ENCODE assay signal across 15 mouse cellular contexts in the genomic region with DNA sequence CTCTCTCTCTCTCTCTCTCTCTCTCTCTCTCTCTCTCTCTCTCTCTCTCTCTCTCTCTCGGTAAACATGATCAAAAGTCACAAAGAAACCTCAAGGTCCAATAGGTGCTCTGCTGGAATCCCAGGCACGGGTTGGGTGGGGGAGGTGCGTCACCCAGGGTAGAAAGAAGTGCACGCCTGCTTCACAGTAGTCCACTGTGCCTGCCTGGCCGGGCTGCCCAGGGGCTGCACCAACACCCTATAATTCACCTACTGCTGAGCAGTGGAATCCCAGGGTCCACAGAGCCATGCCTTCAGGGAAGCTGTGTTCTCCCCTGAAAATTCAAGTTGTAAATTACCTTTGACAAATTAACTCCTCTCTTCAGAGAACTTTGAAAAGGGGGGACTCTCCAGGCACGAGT. TPM values are rescaled to one million over a fixed set of nuclear protein-coding genes. Genes with fewer than 3 reads are reported as not detected.
A peak's percentile ranks its signal among the peaks of the same experiment; 100 is the strongest.
DNase-seq lines count a peak whose midpoint lies in the region; ATAC-seq lines count a peak whose summit lies in the region.
"Had no signal": no experiment of that assay in that cellular context is flagged by ENCODE, and none has a peak within 500 bp of the region (broad histone marks: within the 10 kb centered on the region; RNA-seq: fewer than 3 reads in every experiment).

No protein-coding gene starts in this region.

- WGBS in heart, embryonic 13.5 days: 26% methylated on average over 6 of the region's 6 CpGs
- WGBS in intestine, embryonic 16.5 days: 31% methylated on average over 6 of the region's 6 CpGs
- 36% methylated on average over 6 of the region's 6 CpGs for WGBS in limb, embryonic 12.5 days

- H3K9ac ChIP-seq in heart, embryonic 13.5 days: peak overlapping the region; percentile 47
- no peak overlapping the region for H3K9ac ChIP-seq in intestine, embryonic 16.5 days (ENCODE audit: low read depth, low read length)
- no peak overlapping the region for H3K9ac ChIP-seq in limb, embryonic 12.5 days (replicated peaks)
- H3K9ac ChIP-seq: limb, embryonic 15.5 days; liver, postnatal 0 days; midbrain, embryonic 13.5 days had no signal

- DNase-seq in heart, adult 18-20 months: no peak
- DNase-seq in forelimb bud, embryonic 11.5 days (ENCODE audit: low read depth, low spot score): peak; percentile 66
- no peak for DNase-seq in cerebellum, adult 18-20 months
- no peak for DNase-seq in urinary bladder, adult 2 months (ENCODE audit: low spot score)
- DNase-seq: cerebellum, postnatal 25 days; gastrocnemius, postnatal 36 days; liver, postnatal 0 days; thymus, postnatal 36 days had no signal

- no peaks in the 10 kb centered on the region for H3K36me3 ChIP-seq in heart, embryonic 13.5 days
- 0 out of 2 replicates have a peak, but pooled peaks cover 8% of the 10 kb centered on the region for H3K36me3 ChIP-seq in intestine, embryonic 16.5 days (ENCODE audit: control insufficient read depth, insufficient read depth, low read length)
- H3K36me3 ChIP-seq in limb, embryonic 12.5 days: peaks cover 8% of the 10 kb centered on the region
- H3K36me3 ChIP-seq: limb, embryonic 15.5 days; midbrain, embryonic 13.5 days had no signal

- H3K27me3 ChIP-seq in heart, embryonic 13.5 days (replicated peaks): no peaks in the 10 kb centered on the region
- H3K27me3 ChIP-seq in intestine, embryonic 16.5 days (replicated peaks; ENCODE audit: control insufficient read depth, insufficient read depth, low read length): no peaks in the 10 kb centered on the region
- H3K27me3 ChIP-seq in limb, embryonic 12.5 days: no peaks in the 10 kb centered on the region
- H3K27me3 ChIP-seq: limb, embryonic 15.5 days; midbrain, embryonic 13.5 days had no signal

- H3K4me2 ChIP-seq in heart, embryonic 13.5 days: peak overlapping the region; percentile 62
- H3K4me2 ChIP-seq in intestine, embryonic 16.5 days (ENCODE audit: low read depth, low read length): no peak overlapping the region
- H3K4me2 ChIP-seq in limb, embryonic 12.5 days: no peak overlapping the region
- H3K4me2 ChIP-seq: limb, embryonic 15.5 days; midbrain, embryonic 13.5 days had no signal

- H3K9me3 ChIP-seq in heart, embryonic 13.5 days: 0 out of 2 replicates have a peak, but pooled peaks cover 3% of the 10 kb centered on the region
- H3K9me3 ChIP-seq in intestine, embryonic 16.5 days (ENCODE audit: control insufficient read depth, low read length): peaks cover 10% of the 10 kb centered on the region; the same call in 1 of the 2 replicates
- peaks cover 17% of the 10 kb centered on the region for H3K9me3 ChIP-seq in limb, embryonic 12.5 days
- H3K9me3 ChIP-seq: limb, embryonic 15.5 days; midbrain, embryonic 13.5 days had no signal

- H3K4me1 ChIP-seq in heart, embryonic 13.5 days: peaks cover 50% of the 10 kb centered on the region
- H3K4me1 ChIP-seq in intestine, embryonic 16.5 days (ENCODE audit: control insufficient read depth, insufficient read depth, low read length): peaks cover 33% of the 10 kb centered on the region
- H3K4me1 ChIP-seq in limb, embryonic 12.5 days (replicated peaks): peaks cover 38% of the 10 kb centered on the region

- no peak for ATAC-seq in heart, embryonic 13.5 days (ENCODE audit: extremely low read depth, insufficient number of reproducible peaks, low FRiP score, low TSS enrichment)
- peak; percentile 77 for ATAC-seq in intestine, embryonic 16.5 days
- no peak for ATAC-seq in limb, embryonic 12.5 days (ENCODE audit: insufficient number of reproducible peaks, insufficient read depth, low FRiP score, low TSS enrichment, low read depth)
- ATAC-seq: hindbrain, embryonic 16.5 days; liver, postnatal 0 days; midbrain, embryonic 13.5 days had no signal

- peak overlapping the region; percentile 84 for H3K27ac ChIP-seq in heart, embryonic 13.5 days (replicated peaks)
- H3K27ac ChIP-seq in intestine, embryonic 16.5 days (ENCODE audit: low read length): no peak overlapping the region
- H3K27ac ChIP-seq in limb, embryonic 12.5 days: peak overlapping the region; percentile 50; the same call in 1 of the 2 replicates
- H3K27ac ChIP-seq: macrophage; midbrain, embryonic 13.5 days had no signal

- 0 out of 2 replicates have a peak overlapping the region, but pooled peaks have one; percentile 31 for H3K4me3 ChIP-seq in heart, embryonic 13.5 days
- H3K4me3 ChIP-seq in intestine, embryonic 16.5 days (ENCODE audit: low read length): no peak overlapping the region
- H3K4me3 ChIP-seq in limb, embryonic 12.5 days (replicated peaks): no peak overlapping the region
- H3K4me3 ChIP-seq: limb, embryonic 15.5 days; midbrain, embryonic 13.5 days had no signal

RNA-seq across cellular contexts. Expression of a gene that starts 58.9 kb away (rescaled TPM):
- polyA plus RNA-seq in heart, embryonic 13.5 days (2015; fragmentation: Nextera tagmentation; extraction: Ambion mirVana): 16.4 and 16.5 TPM in 2 replicates
- total RNA-seq in heart, adult 18-20 months (2021): 1 to 10 TPM; 1.0 to 1.4 TPM
- 12.5 and 13.5 TPM in 2 replicates for polyA plus RNA-seq in intestine, embryonic 16.5 days (2015; fragmentation: Nextera tagmentation; extraction: Ambion mirVana)
- 44.2 and 45.2 TPM in 2 replicates for polyA plus RNA-seq in limb, embryonic 12.5 days (2016; fragmentation: Nextera tagmentation; extraction: Ambion mirVana)
- polyA plus RNA-seq in urinary bladder, adult 2 months (2012; rRNA removed): 8.6 and 11.7 TPM in 2 replicates
- polyA plus RNA-seq: macrophage had no signal
